In genomic region chr12:69442321-69442720, GRCm38 (mm10) we compare ENCODE assay signal across 18 mouse cellular contexts.
DNase-seq lines count a peak whose midpoint lies in the region; ATAC-seq and TF ChIP-seq lines count a peak whose summit lies in the region.
"Had no signal": no experiment of that assay in that cellular context is flagged by ENCODE, and none has a peak within 500 bp of the region (broad histone marks: within the 10 kb centered on the region; RNA-seq: fewer than 3 reads in every experiment).

No protein-coding gene starts in this region.

- no peaks in the 10 kb centered on the region for H3K36me3 ChIP-seq in forebrain, embryonic 10.5 days (replicated peaks)
- H3K36me3 ChIP-seq in forebrain, embryonic 14.5 days (ENCODE audit: control insufficient read depth, insufficient read depth, low read length): no peaks in the 10 kb centered on the region
- no peaks in the 10 kb centered on the region for H3K36me3 ChIP-seq in lung, postnatal 0 days (ENCODE audit: insufficient read depth, low read length)
- H3K36me3 ChIP-seq: heart, embryonic 12.5 days; hindbrain, embryonic 12.5 days had no signal

- H3K9ac ChIP-seq in forebrain, embryonic 14.5 days (ENCODE audit: low read length): no peak overlapping the region
- H3K9ac ChIP-seq in lung, postnatal 0 days (replicated peaks; ENCODE audit: low read depth): no peak overlapping the region
- H3K9ac ChIP-seq: heart, embryonic 12.5 days; hindbrain, embryonic 12.5 days had no signal

- 21% methylated on average over 6 of the region's 6 CpGs for WGBS in forebrain, embryonic 10.5 days
- WGBS in forebrain, embryonic 14.5 days: 15% methylated on average over 6 of the region's 6 CpGs
- 23% methylated on average over 6 of the region's 6 CpGs for WGBS in lung, postnatal 0 days

- peaks cover 39% of the 10 kb centered on the region for H3K4me1 ChIP-seq in forebrain, embryonic 10.5 days
- peaks cover 13% of the 10 kb centered on the region for H3K4me1 ChIP-seq in forebrain, embryonic 14.5 days (ENCODE audit: control insufficient read depth, insufficient read depth, low read length)
- H3K4me1 ChIP-seq in lung, postnatal 0 days (ENCODE audit: insufficient read depth, low read depth, low read length): peaks cover 3% of the 10 kb centered on the region; the same call in 1 of the 2 replicates

- peak overlapping the region; percentile 45 for H3K27ac ChIP-seq in forebrain, embryonic 10.5 days
- H3K27ac ChIP-seq in forebrain, embryonic 14.5 days (ENCODE audit: low read depth, low read length): no peak overlapping the region
- H3K27ac ChIP-seq in lung, postnatal 0 days (ENCODE audit: low read length): no peak overlapping the region
- H3K27ac ChIP-seq: hindbrain, embryonic 12.5 days had no signal

- DNase-seq in forebrain, embryonic 10.5 days (ENCODE audit: extremely low spot score, low spot score): no peak
- no peak for DNase-seq in forebrain, embryonic 14.5 days (ENCODE audit: low spot score)
- peak; percentile 58 for DNase-seq in lung, postnatal 0 days (ENCODE audit: low spot score)
- DNase-seq in lung, postnatal 4 days: no peak
- peak; percentile 51 to 72 for DNase-seq in kidney, postnatal 4 days
- DNase-seq in embryo, embryonic 11 days: no peak
- DNase-seq in urinary bladder, postnatal 36 days (ENCODE audit: low spot score in 2 of 2): no peak
- DNase-seq in heart, adult 11 months: no peak
- DNase-seq: adrenal gland, postnatal 25 days; cerebellum, adult 11-12 months; cerebellum, postnatal 14 days; heart, postnatal 14 days; right cerebral cortex, postnatal 14 days; thymus, postnatal 14 days had no signal

- no peak for ATAC-seq in forebrain, embryonic 14.5 days
- ATAC-seq in lung, postnatal 0 days: peak; percentile 17; the same call in 1 of the 2 replicates
- ATAC-seq: inflammation-experienced regulatory T-cells, adult 6 months; midbrain, embryonic 16.5 days had no signal

- TF ChIP-seq EP300 in lung, postnatal 0 days (IDR thresholded peaks at IDR 0.05): no peak

- H3K27me3 ChIP-seq in forebrain, embryonic 10.5 days (ENCODE audit: poor library complexity, severe bottlenecking): no peaks in the 10 kb centered on the region
- H3K27me3 ChIP-seq in forebrain, embryonic 14.5 days (replicated peaks; ENCODE audit: control insufficient read depth, insufficient read depth, low read length): no peaks in the 10 kb centered on the region
- no peaks in the 10 kb centered on the region for H3K27me3 ChIP-seq in lung, postnatal 0 days (replicated peaks; ENCODE audit: insufficient read depth, low read length)
- H3K27me3 ChIP-seq: heart, embryonic 12.5 days; hindbrain, embryonic 12.5 days had no signal

- no peak for TF ChIP-seq CTCF in lung, postnatal 0 days (IDR thresholded peaks at IDR 0.05)

- no peaks in the 10 kb centered on the region for H3K9me3 ChIP-seq in forebrain, embryonic 10.5 days
- no peaks in the 10 kb centered on the region for H3K9me3 ChIP-seq in forebrain, embryonic 14.5 days (replicated peaks; ENCODE audit: control insufficient read depth, low read length)
- no peaks in the 10 kb centered on the region for H3K9me3 ChIP-seq in lung, postnatal 0 days (ENCODE audit: low read length)
- H3K9me3 ChIP-seq: hindbrain, embryonic 12.5 days had no signal

- no peak overlapping the region for H3K4me2 ChIP-seq in forebrain, embryonic 14.5 days (ENCODE audit: low read length)
- H3K4me2 ChIP-seq in lung, postnatal 0 days (replicated peaks; ENCODE audit: low read depth, low read length): no peak overlapping the region
- H3K4me2 ChIP-seq: heart, embryonic 12.5 days; hindbrain, embryonic 12.5 days had no signal

- no peak overlapping the region for H3K4me3 ChIP-seq in forebrain, embryonic 10.5 days
- H3K4me3 ChIP-seq in forebrain, embryonic 14.5 days (ENCODE audit: low read depth, low read length): no peak overlapping the region
- no peak overlapping the region for H3K4me3 ChIP-seq in lung, postnatal 0 days (ENCODE audit: low read depth, low read length)
- H3K4me3 ChIP-seq: heart, embryonic 12.5 days; hindbrain, embryonic 12.5 days had no signal

Comparison
In these comparisons a context has a peak if more than half of its experiments do, and no peak if none do; other contexts are left out.
1. DNase-seq: peak in lung, postnatal 0 days (single experiment) and kidney, postnatal 4 days (2 of 2); none in forebrain, embryonic 10.5 days (single experiment), forebrain, embryonic 14.5 days (single experiment), lung, postnatal 4 days (0 of 2), embryo, embryonic 11 days (single experiment), urinary bladder, postnatal 36 days (0 of 2) and heart, adult 11 months (single experiment).